Mouse (Mus musculus) stomach, embryonic 16.5 days (tissue): Measurements from ENCODE around the gene Gabrb1. TPM values are rescaled to one million over a fixed set of nuclear protein-coding genes. Genes with fewer than 3 reads are reported as not detected.

ENCODE experiments used
- ATAC-seq: fragments of 200-750 bp; cut with Nextera tagmentation; 2 replicates; pipeline ENCODE4 v1.8.0; 2017; ENCODE audit warnings: moderate number of reproducible peaks, moderate TSS enrichment; ENCODE audit not compliant: insufficient read depth, low FRiP score
- H3K27ac ChIP-seq: fragments of 300-500 bp; sonication (generic); 2 replicates; pipeline ENCODE4 v1.5.1; 2014; ENCODE audit warnings: low read length
- H3K27me3 ChIP-seq: fragments of 300-500 bp; sonication (generic); 2 replicates; pipeline ENCODE4 v1.6.1; 2014; ENCODE audit warnings: low read length, control low read depth, mixed read lengths; ENCODE audit not compliant: control insufficient read depth, insufficient read depth
- H3K36me3 ChIP-seq: fragments of 300-500 bp; sonication (generic); 2 replicates; pipeline ENCODE4 v1.6.1; 2014; ENCODE audit warnings: low read length; ENCODE audit not compliant: control insufficient read depth, insufficient read depth
- H3K4me1 ChIP-seq: fragments of 300-500 bp; sonication (generic); 2 replicates; pipeline ENCODE4 v1.6.1; 2014; ENCODE audit warnings: low read length, control low read depth, mixed read lengths; ENCODE audit not compliant: control insufficient read depth, insufficient read depth
- H3K4me2 ChIP-seq: fragments of 300-500 bp; sonication (generic); 2 replicates; pipeline ENCODE4 v1.6.1; 2014; ENCODE audit warnings: low read depth, low read length, mixed read lengths
- H3K4me3 ChIP-seq: fragments of 300-500 bp; sonication (generic); replicated peaks from 2 replicates; pipeline ENCODE4 v1.5.1; 2014; ENCODE audit warnings: mild to moderate bottlenecking, low read length
- H3K9ac ChIP-seq: fragments of 300-500 bp; sonication (generic); 2 replicates; pipeline ENCODE4 v1.6.1; 2014; ENCODE audit warnings: low read length
- H3K9me3 ChIP-seq: fragments of 300-500 bp; sonication (generic); replicated peaks from 2 replicates; pipeline ENCODE4 v1.6.1; 2016; ENCODE audit warnings: low read length, control low read depth; ENCODE audit not compliant: control insufficient read depth
- WGBS: fragments of 180-500 bp; shearing (Covaris S2); extraction: QIAGEN DNeasy Blood & Tissue Kit; methylation state at CpG from one replicate; pipeline ENCODE4 v1.1.7; 2014; 5-methylcytosine and 5-hydroxymethylcytosine counted together
- polyA plus RNA-seq: library from polyadenylated mRNA; unstranded; fragments of >200 nt; fragmentation: Nextera tagmentation; extraction: Ambion mirVana; gene quantifications from 2 replicates; pipeline ENCODE4 v1.2.1, GENCODE M21; 2015

The Gabrb1 gene
- polyA plus RNA-seq, 1 experiment from 2014 or later = 0.92 TPM

GRCm38 (mm10) chr5:72170067-72170466, 512.2 kb downstream of the Gabrb1 start:
- Histone ChIP-seq H3K27me3 (no peaks in the 10 kb centered on the region), H3K4me1 (peaks cover 12% of the 10 kb centered on the region), H3K9ac (0 out of 2 replicates have a peak overlapping the region, but pooled peaks have one; percentile 8), H3K4me3 (no peak overlapping the region), H3K4me2 (no peak overlapping the region), H3K27ac (no peak overlapping the region), H3K9me3 (no peaks in the 10 kb centered on the region), H3K36me3 (no peaks in the 10 kb centered on the region)
- no peak for ATAC-seq
- WGBS = 53% methylated on average over 6 of the region's 6 CpGs

- H3K4me3 ChIP-seq = no peak overlapping the region
- WGBS = 30% methylated on average over 3 of the region's 3 CpGs
- no peaks in the 10 kb centered on the region for H3K27me3 ChIP-seq
- H3K9me3 ChIP-seq = no peaks in the 10 kb centered on the region
- ATAC-seq = no peak
- no peak overlapping the region; the same call in 1 of the 2 replicates for H3K27ac ChIP-seq
- no peaks in the 10 kb centered on the region for H3K36me3 ChIP-seq
- no peaks in the 10 kb centered on the region for H3K4me1 ChIP-seq
- H3K4me2 ChIP-seq = no peak overlapping the region
- H3K9ac ChIP-seq = no peak overlapping the region
Measured at GRCm38 (mm10) chr5:72172675-72173074, 514.8 kb downstream of the Gabrb1 start.

GRCm38 (mm10) chr5:72173521-72173920, 515.6 kb downstream of the Gabrb1 start:
- no peak overlapping the region for H3K9ac ChIP-seq
- H3K9me3 ChIP-seq = no peaks in the 10 kb centered on the region
- H3K4me3 ChIP-seq = no peak overlapping the region
- H3K36me3 ChIP-seq = no peaks in the 10 kb centered on the region
- H3K27ac ChIP-seq = no peak overlapping the region
- H3K4me2 ChIP-seq = no peak overlapping the region
- no peaks in the 10 kb centered on the region for H3K4me1 ChIP-seq
- WGBS = 45% methylated on average over 1 of the region's 1 CpGs
- no peaks in the 10 kb centered on the region for H3K27me3 ChIP-seq
- ATAC-seq = no peak

- H3K9ac ChIP-seq = no peak overlapping the region
- H3K4me3 ChIP-seq = no peak overlapping the region
- no peak overlapping the region for H3K4me2 ChIP-seq
- H3K36me3 ChIP-seq = no peaks in the 10 kb centered on the region
- no peaks in the 10 kb centered on the region for H3K9me3 ChIP-seq
- H3K27ac ChIP-seq = no peak overlapping the region
- H3K27me3 ChIP-seq = no peaks in the 10 kb centered on the region
- H3K4me1 ChIP-seq = no peaks in the 10 kb centered on the region
- 81% methylated on average over 4 of the region's 4 CpGs for WGBS
- no peak for ATAC-seq
Measured at GRCm38 (mm10) chr5:72175050-72175449, 517.1 kb downstream of the Gabrb1 start.

GRCm38 (mm10) chr5:72175530-72175929, 517.6 kb downstream of the Gabrb1 start:
- H3K4me3 ChIP-seq = no peak overlapping the region
- no peaks in the 10 kb centered on the region for H3K36me3 ChIP-seq
- no peaks in the 10 kb centered on the region for H3K4me1 ChIP-seq
- WGBS = 32% methylated on average over 7 of the region's 7 CpGs
- H3K27ac ChIP-seq = no peak overlapping the region
- no peaks in the 10 kb centered on the region for H3K9me3 ChIP-seq
- no peak for ATAC-seq
- H3K4me2 ChIP-seq = no peak overlapping the region
- H3K9ac ChIP-seq = no peak overlapping the region
- no peaks in the 10 kb centered on the region for H3K27me3 ChIP-seq

- Histone ChIP-seq H3K4me3 (no peak overlapping the region), H3K9me3 (no peaks in the 10 kb centered on the region), H3K4me2 (no peak overlapping the region), H3K27me3 (no peaks in the 10 kb centered on the region), H3K9ac (no peak overlapping the region), H3K36me3 (no peaks in the 10 kb centered on the region), H3K4me1 (no peaks in the 10 kb centered on the region), H3K27ac (no peak overlapping the region)
- no peak for ATAC-seq
- 19% methylated on average over 1 of the region's 1 CpGs for WGBS
Measured at GRCm38 (mm10) chr5:72181194-72181593, 523.3 kb downstream of the Gabrb1 start.

- H3K9ac ChIP-seq = no peak overlapping the region
- no peak overlapping the region for H3K4me2 ChIP-seq
- no peak overlapping the region for H3K4me3 ChIP-seq
- 79% methylated on average over 4 of the region's 4 CpGs for WGBS
- ATAC-seq = no peak
- H3K9me3 ChIP-seq = no peaks in the 10 kb centered on the region
- no peaks in the 10 kb centered on the region for H3K36me3 ChIP-seq
- no peak overlapping the region for H3K27ac ChIP-seq
- H3K27me3 ChIP-seq = no peaks in the 10 kb centered on the region
- H3K4me1 ChIP-seq = no peaks in the 10 kb centered on the region
Measured at GRCm38 (mm10) chr5:72182804-72183203, 524.9 kb downstream of the Gabrb1 start.

- Histone ChIP-seq H3K4me1 (no peaks in the 10 kb centered on the region), H3K36me3 (no peaks in the 10 kb centered on the region), H3K4me2 (no peak overlapping the region), H3K27me3 (no peaks in the 10 kb centered on the region), H3K4me3 (no peak overlapping the region), H3K9ac (no peak overlapping the region), H3K9me3 (no peaks in the 10 kb centered on the region), H3K27ac (peak overlapping the region; percentile 27; the same call in 1 of the 2 replicates)
- 68% methylated on average over 6 of the region's 6 CpGs for WGBS
- no peak for ATAC-seq
Measured at GRCm38 (mm10) chr5:72183929-72184328, 526.0 kb downstream of the Gabrb1 start.

GRCm38 (mm10) chr5:72184437-72185100, 526.7 kb downstream of the Gabrb1 start:
- H3K27me3 ChIP-seq = no peaks in the 10 kb centered on the region
- H3K9ac ChIP-seq = no peak overlapping the region
- no peaks in the 10 kb centered on the region for H3K36me3 ChIP-seq
- ATAC-seq = no peak
- no peaks in the 10 kb centered on the region for H3K4me1 ChIP-seq
- H3K27ac ChIP-seq = no peak overlapping the region
- no peaks in the 10 kb centered on the region for H3K9me3 ChIP-seq
- no peak overlapping the region for H3K4me3 ChIP-seq
- no peak overlapping the region for H3K4me2 ChIP-seq
- 76% methylated on average over 13 of the region's 13 CpGs for WGBS
